Mouse (Mus musculus) lung, postnatal 36 days (tissue): ENCODE measurements around the gene Smad3.
A peak's percentile ranks its signal among the peaks of the same experiment; 100 is the strongest.

Source experiments
- DNase-seq: peaks from one replicate; pipeline ENCODE4 v3.0.0; 2022; ENCODE audit warnings: mixed read lengths

Gene Smad3

GRCm38 (mm10) chr9:63660061-63660460, 97.7 kb downstream of the Smad3 start:
- DNase-seq = no peak

- DNase-seq = peak; percentile 55
These were observed 98.8 kb downstream of the Smad3 start for GRCm38 (mm10) chr9:63658970-63659371.

GRCm38 (mm10) chr9:63658436-63658835, 99.4 kb downstream of the Smad3 start:
- DNase-seq = no peak

DNA sequence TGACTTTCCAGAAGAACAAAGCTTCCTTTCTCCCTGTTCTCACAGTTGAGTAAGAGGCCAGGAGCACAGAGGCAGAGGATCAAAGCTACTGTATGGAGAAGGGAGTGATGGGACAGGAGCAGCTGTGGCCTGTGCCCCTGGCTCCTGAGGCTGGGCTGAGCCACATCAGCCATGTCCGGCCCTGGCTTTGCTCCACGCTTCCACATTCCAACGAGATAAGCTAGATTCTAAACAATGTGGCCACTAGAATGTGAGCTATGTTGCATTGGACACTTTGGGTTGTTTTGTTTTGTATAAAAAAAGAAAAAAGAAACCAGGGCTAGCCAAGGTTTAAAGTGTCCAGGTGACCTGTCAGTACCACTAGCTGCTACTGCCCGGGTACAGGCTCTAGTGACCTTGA, 100.6 kb downstream of the Smad3 start:
- peak; percentile 78 for DNase-seq

- DNase-seq = no peak
These were observed 102.7 kb downstream of the Smad3 start for GRCm38 (mm10) chr9:63655092-63655491.

DNA sequence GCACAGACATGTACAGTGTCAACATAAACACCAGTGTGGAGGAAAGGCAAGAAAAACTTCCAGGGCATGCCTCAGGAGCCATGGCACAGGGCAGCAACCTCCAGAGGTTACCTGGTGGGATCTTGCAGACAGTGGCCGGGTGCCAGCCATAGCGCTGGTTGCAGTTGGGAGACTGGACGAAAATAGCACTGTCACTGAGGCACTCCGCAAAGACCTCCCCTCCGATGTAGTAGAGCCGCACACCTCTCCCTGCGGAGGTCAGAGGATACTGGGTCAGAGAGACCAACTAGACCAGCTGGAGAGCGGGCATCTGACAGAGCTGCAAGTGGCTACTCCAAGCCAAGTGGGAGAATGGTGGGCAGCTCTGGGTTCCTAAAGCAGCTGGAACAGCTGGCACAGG, 103.2 kb downstream of the Smad3 start:
- no peak for DNase-seq

DNA sequence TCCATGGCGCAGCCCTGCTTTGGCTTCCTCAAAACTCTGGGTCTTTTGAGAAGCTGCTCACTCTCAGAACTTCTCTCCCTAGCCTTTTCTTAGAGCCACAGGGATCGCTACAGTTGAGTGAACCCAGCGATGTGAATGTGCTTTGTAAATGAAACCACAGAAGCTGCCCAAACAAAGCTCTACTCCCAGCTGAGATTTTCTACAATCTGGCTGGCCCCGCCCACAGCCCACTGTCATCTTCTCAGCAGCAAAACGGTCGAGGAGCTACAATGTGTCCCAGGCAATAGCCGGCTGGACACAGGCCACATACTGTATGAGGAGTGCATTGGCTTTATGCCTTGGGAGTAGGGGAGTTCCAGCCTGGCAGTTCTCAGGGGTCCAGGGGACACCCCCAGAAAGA, 104.1 kb downstream of the Smad3 start:
- no peak for DNase-seq

DNA sequence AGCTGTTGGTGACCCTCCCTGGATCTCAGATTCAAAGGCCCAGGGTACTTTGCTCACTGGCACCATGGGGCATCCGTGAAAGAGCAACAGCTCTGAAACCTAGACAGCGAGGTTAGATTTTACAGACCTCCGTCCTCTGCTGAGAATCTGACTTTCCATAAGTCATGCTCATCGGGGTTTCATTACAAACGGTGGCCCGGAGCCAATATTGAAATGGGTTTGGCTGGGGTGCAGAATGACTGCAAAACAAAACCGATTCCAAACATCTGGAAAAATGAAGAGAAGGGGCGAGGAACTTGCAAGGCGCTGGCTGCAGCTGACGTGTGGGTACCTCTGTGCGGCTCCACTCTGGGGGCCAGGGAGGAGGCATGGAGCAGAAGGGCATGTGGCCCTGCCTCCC, 106.2 kb downstream of the Smad3 start:
- DNase-seq = peak; percentile 33

DNA sequence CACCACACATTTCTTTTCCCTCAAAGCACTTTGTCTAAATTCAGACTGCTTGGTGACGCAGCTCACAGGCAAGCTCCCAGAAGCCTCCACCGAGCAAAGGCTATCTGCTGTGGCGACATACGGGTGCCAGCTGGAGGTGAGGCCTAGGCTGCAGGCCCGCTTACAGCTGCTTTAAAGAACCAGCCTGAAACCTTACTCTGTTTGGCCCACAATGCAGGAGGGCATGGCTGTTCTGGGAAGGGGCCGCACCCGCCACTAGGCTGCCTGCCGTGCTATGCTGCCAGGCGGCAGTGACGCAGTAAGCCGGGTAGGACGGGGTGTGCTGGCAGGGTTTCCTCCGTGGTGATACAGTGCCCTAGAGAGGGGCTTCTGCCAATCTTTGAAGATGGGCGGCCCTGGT, 106.9 kb downstream of the Smad3 start:
- peak; percentile 43 for DNase-seq

DNA sequence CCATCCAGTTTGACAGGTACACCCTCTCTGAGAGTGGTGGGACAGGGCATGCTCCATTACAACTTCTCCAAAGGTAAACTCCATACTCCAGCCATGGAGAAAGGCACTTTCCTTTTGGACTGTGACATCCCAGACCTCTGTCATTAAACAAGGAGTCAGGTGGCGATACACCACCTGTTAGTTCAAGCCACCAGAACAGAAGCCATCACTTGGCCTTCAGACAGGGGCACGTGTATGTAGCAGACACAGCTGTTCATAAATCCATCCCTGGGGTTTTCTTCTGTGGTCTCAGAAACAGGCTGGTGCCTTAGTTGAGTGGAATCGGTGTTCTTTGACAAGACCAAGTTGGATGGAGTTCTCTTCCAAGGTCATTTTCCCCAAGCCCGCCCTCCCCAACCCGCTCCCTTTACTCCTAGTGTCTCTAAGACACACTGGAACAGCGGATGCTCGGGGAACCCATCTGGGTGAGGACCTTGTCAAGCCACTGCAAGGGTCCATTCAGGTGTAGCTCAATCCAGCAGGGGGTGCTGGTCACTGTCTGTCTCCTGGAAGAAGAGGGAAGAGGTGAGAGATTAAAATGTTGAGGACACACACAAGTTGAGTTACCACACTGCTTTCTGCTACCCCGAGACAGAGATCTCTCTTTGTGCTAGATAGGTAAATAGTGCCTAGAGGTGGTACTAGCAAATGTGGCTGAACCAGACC, 107.8 kb downstream of the Smad3 start:
- peak; percentile 60 for DNase-seq

DNA sequence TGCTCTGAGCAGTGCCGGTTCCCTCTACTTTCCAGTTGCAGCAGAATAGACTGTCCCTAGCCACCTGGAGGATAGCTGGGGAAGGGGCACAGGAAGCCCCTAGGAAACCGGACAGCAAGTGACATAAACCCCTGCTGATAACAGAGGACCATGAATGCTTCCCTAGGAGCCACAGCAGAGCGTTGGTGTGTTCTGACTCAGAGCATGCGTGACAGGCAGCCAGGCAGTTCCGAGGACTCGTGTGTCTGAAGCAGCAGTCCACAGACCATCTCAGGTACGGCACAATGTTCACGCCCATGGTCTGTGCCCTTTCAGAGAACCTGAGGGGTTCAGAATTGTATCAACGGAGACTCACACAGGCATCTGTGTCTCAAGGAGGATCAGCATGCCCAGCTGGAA, 109.3 kb downstream of the Smad3 start:
- DNase-seq = no peak

DNA sequence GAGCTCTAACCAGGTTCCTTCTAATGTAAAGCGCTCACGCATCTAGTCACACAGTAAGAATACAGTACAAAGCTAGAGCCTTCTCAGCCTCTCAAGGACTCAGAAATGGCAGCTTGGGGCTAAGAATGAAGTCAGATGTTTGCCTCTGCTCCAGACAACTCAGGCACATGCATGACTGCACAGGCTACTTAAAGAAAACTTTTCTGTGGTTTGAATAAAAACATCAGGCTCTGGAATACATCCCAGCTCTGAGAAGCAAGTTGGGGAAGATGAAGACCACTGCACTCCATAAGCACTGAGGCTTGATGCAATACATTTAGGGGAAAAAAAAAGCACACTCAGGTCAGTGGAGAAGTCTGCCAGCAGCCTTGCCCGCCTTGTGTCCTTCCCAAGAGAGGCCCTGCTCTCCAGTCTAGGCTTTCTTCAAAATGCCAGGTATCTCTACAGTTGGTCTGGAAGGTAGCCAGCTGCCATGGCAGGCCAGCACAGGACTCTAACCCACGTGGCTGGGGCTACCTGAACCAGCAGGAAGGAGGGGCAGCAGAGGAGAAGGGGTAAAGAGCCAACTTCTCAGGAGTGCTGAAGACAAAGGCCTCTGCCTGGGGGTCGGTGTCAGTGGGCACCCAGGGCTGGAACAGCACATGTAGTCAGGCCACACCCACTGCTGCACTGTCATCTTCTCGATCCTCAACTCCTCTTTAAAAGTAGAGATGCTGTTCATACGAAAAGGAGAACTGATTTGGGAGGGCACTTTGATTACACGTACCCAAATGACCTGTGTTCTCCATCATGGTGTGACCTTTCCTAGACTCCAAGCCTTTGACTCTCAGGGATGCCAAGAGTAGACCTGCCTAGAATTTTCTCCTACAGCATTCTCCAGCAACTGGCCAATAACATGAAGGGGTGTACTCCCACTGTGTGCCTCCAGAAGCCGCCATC, 109.9 kb downstream of the Smad3 start:
- peak; percentile 42 for DNase-seq

GRCm38 (mm10) chr9:63645084-63645483, 112.7 kb downstream of the Smad3 start:
- no peak for DNase-seq

GRCm38 (mm10) chr9:63644011-63644410, 113.8 kb downstream of the Smad3 start:
- no peak for DNase-seq

DNA sequence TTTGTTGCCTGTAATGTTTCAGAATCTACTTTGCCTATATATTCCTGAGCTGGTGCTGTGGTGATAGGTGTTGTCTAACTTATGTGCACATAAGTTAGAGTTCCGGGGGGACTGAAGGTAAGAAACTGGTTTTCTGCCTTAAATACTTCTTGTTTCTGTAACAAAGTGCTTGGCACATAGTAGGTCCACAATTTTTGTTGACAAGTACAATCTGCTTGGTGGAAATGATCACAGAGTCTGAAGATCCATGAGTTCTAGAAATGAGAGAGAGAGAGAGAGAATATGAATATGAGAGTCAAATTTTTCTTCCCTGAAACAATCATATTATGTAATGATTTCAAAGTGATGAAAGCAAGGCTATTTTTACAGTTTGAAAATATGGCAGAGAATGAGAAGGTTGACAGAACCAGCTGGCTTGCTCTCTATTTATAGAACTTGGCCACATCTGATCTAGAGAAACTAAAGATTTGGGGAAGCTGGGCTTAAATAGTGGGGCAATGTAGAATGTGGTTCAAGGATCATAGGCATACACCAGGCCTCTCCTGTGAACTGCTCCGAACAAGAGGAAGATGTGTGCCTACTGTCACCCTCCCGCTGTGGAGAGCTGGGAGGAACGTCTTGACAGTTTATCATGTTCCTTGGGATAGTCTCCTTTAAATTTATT, 115.7 kb downstream of the Smad3 start:
- no peak for DNase-seq

GRCm38 (mm10) chr9:63636113-63636512, 121.7 kb downstream of the Smad3 start:
- no peak for DNase-seq

DNA sequence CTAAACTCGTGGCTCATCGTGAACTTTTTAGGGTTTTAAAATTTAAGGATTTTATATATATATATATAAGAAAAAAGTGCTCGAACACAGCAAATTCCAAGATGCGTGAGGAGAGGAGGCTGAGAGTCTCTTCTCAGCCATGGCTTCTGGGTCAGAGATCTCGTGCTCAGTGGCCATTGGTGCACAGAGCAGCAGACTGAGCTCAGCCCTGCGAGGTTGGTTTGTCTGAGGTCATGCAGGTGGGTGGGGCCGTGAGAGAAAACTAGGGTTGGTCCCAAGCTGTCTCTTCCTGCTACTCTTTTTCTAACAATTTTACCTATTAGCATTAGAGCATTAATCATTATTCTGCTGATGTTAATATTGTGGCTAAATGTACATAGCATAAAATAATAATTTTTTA, 124.5 kb downstream of the Smad3 start:
- no peak for DNase-seq

DNA sequence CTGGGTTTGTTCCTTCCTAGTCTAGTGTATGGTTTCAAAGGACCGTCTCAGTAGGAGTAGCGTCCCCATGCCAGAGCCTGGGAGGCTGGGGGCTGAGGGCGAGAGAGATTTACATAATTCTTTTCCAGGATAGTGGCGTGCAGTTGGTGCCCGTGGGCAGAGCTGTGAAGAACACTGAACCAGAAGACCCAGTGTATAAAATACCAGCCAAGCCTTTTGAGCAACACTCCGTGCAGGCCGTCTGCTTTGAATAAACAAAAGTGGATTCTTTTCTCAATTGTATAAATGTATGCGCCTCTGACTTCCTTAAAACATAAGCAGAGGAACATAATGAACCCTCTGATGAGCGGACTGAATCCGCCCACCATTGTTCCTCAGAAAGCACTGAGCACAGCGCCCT, 124.9 kb downstream of the Smad3 start:
- DNase-seq = peak; percentile 64

- no peak for DNase-seq
These were observed 125.7 kb downstream of the Smad3 start for GRCm38 (mm10) chr9:63632045-63632444.

GRCm38 (mm10) chr9:63625090-63625756, 132.6 kb downstream of the Smad3 start:
- DNase-seq = no peak

- no peak for DNase-seq
These were observed 133.8 kb downstream of the Smad3 start for GRCm38 (mm10) chr9:63623895-63624569.

- DNase-seq = no peak
These were observed 139.8 kb downstream of the Smad3 start for GRCm38 (mm10) chr9:63617967-63618366.
